Mouse (Mus musculus): ENCODE data around the gene Exoc3l2. TPM values are rescaled to one million over a fixed set of nuclear protein-coding genes. Genes with fewer than 3 reads are reported as not detected.

The Exoc3l2 gene
- total RNA-seq, 2 experiments from 2014 or later, result 31.7 to 36.8 TPM

- no peak for DNase-seq (ENCODE audit: low spot score in 2 of 2)
Observed at GRCm38 (mm10) chr7:19455819-19456495, 7.2 kb upstream of the Exoc3l2 start.

GRCm38 (mm10) chr7:19456628-19457027, 6.5 kb upstream of the Exoc3l2 start:
- no peak for DNase-seq (ENCODE audit: low spot score in 2 of 2)

DNA sequence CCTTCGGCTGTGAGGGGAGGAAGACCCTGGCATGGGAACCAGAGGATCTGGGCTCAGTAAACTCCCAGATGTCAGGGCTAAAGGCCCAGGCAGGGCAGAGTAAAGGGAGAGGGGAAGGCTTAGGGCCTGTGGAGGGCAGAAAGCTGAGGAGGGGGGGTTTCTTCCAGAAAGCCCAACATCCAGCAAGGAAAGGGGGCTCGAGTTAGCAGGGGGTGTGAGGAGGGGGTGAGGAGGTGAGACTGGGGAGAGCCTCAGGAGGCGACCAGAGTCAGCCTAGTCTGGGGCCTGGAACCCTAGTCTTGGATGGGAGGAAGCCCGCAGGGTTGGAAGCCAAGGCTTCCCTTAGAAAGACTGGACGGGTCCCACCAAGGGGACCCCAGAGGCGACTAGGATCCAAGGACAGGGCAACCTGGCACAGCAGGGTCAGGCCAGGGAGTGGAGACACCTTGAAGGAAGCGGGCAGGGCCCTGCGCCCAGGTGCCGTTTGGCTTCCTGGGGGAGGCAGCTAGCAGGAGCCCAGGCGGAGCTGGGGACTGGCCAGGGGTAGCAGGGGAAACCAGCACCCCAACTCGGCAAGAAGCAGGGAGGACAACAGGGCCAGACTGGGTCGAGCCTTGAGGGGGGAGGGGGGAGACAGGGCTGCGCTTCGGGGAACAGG, 5.6 kb upstream of the Exoc3l2 start:
- no peak for DNase-seq (ENCODE audit: low spot score in 2 of 2)

- peak; percentile 50 to 61 for DNase-seq (ENCODE audit: low spot score in 2 of 2)
Observed at GRCm38 (mm10) chr7:19458072-19458486, 5.1 kb upstream of the Exoc3l2 start.

GRCm38 (mm10) chr7:19458591-19459111, 4.5 kb upstream of the Exoc3l2 start, which contains the start of gene Mark4:
Gene Mark4, minus strand, starts transcription at chr7:19458821.
- DNase-seq (ENCODE audit: low spot score in 2 of 2), result peak; percentile 80

DNA sequence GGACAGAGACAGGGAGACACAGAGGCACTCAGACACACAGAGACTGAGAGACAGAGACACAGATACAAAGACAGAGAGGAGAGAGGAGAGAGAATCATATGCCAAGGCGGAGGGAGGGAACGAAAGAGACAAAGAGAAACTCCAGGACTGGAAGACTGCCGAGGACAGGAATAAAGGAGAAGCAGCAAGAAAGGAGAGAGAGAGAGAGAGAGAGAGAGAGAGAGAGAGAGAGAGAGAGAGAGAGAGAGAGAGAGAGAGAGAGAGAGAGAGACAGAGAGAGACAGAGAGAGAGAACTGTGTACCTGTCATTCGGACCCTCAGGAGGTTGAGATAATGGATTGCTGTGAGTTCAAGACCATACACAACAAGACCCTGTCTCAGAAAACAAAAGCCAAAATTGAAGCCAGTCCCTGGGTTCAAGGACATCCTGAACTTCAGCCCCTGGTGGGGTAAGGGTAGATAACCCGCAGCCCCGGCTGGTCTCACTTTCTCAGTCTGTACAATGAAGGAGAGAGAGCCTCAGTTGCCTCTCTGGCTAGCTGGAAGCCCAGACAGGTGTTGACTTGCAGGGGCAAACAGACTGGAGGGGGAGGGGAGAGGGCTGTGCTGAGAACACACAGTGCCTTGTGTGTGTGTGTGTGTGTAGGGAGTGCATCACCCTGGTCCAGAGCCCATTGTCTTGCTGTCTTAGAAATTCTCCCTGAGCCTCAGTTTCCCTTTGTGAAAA, 3.8 kb upstream of the Exoc3l2 start:
- no peak for DNase-seq (ENCODE audit: low spot score in 2 of 2)

DNA sequence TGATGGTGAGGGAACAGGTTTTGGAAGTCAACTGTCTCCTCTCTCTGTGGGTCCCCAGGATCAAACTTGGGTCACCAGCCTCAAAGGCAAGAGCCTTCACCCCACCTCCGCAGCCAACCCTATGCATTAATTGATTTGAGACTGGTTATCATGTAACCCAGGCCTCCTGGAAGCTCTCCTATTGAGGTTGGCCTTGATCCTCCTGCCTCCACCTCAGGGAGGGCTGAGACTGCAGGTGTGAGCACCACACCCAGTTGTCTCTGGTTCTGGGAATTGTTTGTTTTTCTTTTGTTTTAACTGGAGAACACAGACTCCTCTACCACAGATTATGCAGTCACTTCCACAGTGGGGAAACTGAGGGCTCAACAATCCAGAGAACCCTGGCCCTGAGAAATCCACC, 2.6 kb upstream of the Exoc3l2 start:
- DNase-seq (ENCODE audit: low spot score in 2 of 2), result no peak

GRCm38 (mm10) chr7:19461488-19461887, 1.6 kb upstream of the Exoc3l2 start:
- DNase-seq (ENCODE audit: low spot score in 2 of 2), result peak; percentile 77 to 79

- DNase-seq (ENCODE audit: low spot score in 2 of 2), result no peak
Observed at GRCm38 (mm10) chr7:19462443-19462842, 688 bp upstream of the Exoc3l2 start.

DNA sequence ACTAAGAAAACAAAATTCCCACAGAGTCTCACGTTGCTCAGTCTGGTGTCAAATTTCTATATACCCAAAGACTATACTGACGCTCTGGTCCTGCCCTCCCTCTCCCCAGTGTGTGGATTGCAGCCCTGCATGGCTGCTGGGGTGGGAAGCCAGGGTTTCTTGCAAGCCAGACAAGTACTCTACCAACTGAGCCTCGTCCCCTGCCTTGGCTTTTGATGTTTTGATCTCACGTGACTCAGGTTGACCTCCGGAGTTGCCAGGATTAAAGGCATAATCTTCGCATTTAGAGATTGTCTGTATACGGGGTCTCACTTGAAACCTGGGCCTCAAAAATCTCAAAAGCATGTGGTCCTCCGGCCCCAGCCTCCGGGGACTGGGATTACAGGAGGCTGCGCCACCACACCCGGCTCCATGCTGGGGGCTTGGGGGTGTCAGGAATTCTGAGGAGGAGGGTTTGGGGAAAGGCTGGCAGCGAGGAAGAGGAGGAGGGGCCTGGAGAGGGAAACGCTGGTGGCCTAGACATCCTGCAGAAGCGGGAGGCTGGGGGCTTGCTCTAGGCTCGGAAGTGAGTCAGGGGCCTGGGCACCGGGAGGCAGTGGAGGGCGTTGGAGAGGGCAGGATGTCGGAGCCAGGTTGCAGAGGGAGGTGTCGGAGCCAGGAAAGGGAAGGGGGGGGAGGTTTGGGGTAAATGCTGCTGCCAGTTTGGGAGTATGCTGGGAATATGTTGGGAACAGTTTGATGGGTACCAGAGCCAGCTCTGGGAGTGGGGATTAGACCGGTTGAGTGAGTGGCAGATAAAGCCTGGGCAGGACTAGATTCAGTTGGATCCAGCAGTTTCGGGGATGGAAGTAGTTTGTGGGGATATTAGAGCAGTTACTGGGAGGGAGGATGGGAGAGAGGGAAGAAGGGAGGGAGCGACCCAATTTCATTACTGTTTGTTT, 1.5 kb downstream of the Exoc3l2 start:
- no peak for DNase-seq (ENCODE audit: low spot score in 2 of 2)

- no peak for DNase-seq (ENCODE audit: low spot score in 2 of 2)
Observed at GRCm38 (mm10) chr7:19466602-19467145, 3.5 kb downstream of the Exoc3l2 start.

- DNase-seq (ENCODE audit: low spot score in 2 of 2), result no peak
Observed at GRCm38 (mm10) chr7:19467638-19468037, 4.5 kb downstream of the Exoc3l2 start.

DNA sequence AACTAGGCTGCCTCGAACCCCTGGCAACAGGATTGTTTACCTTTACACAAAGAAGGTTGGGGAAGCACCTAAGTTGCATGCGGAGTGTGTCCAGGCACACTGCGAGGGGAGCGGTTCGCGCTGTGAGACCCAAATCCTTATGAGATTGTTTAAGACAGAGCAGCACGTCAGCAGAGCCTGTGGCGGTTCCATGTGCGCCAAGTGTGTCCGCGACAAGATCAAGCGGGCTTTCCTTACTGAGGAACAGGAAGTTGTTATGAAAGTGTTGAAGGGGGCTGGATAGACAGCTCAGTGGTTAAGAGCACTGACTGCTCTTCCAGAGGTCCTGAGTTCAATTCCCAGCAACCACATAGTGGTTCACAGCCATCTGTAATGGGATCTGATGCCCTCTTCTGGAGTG, 5.1 kb downstream of the Exoc3l2 start:
- no peak for DNase-seq (ENCODE audit: low spot score in 2 of 2)

GRCm38 (mm10) chr7:19469404-19469803, 6.3 kb downstream of the Exoc3l2 start:
- DNase-seq (ENCODE audit: low spot score in 2 of 2), result no peak

- DNase-seq (ENCODE audit: low spot score in 2 of 2), result no peak
Observed at GRCm38 (mm10) chr7:19470308-19470707, 7.2 kb downstream of the Exoc3l2 start.

GRCm38 (mm10) chr7:19472403-19472802, 9.3 kb downstream of the Exoc3l2 start:
- no peak for DNase-seq (ENCODE audit: low spot score in 2 of 2)

DNA sequence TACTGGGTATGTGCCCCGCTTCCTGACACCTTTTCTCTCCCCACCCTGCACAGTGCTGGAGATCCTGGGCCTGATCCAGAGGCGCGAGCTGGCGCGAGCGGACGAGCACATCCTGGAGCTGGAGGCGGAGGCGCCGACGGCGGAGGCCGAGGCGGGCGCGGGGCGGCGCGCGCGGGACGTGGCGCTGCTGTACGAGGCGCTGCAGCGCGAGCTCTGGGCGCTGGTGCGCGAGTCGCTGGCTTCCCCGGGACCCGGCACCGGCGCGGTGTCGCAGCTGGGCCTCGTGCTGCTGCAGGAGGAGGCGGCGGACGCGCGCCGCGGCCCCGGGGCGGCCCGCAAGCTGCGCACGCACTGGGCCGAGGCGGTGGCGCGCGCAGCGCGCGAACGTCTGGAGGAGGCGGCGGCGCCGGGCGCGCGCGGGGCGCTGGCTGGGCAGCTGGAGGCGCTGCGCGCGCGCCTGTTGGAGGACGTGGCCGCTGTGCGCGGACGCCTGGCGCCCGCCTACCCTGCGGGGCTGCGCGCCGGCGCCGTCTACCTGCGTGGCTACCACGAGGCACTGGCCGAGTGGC, 10.8 kb downstream of the Exoc3l2 start:
- DNase-seq (ENCODE audit: low spot score in 2 of 2), result peak; percentile 67 to 71

- no peak for DNase-seq (ENCODE audit: low spot score in 2 of 2)
Observed at GRCm38 (mm10) chr7:19477084-19477483, 14.0 kb downstream of the Exoc3l2 start.

DNA sequence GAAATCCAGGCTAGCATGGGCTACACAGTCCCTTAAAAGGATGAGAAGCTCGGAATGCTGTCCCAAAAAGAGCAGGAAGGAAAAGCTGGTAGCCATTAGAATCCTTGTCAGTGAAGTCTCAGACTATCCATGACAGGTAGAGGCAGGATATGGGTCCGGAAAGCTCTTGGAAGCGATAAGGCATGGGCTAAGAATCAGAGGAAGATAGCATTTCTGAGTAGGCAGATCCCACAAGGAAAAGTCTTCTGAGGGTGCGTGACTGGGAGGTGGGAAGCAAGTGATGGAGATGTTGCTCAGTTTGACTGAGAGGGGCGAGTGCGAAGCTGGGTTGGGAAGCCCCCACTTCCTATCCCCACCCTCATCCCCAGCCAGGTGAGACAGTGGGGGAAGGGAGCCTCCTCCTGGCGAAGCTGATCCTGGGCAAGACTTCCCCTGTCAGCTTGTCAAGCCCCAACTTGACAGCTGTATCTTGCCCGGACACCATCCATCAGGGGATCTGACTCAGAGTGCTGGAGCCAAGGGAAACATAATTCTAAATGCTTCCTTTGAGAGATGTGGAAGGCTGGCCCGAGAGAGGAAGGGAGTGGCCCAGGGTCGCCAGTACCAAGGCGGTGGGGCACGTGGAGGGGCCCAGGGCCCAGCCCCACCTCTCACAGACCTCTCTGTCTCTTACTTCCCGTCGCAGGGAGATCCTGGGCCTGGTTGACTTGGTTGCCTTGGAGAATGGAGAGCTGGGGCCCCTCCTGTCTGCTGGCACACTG, 14.7 kb downstream of the Exoc3l2 start:
- DNase-seq (ENCODE audit: low spot score in 2 of 2), result no peak
